Mouse (Mus musculus) megakaryocyte-erythroid progenitor cell, adult 5 weeks (primary cell): Measurements from ENCODE around the gene B3gnt5. TPM values are rescaled to one million over a fixed set of nuclear protein-coding genes. Genes with fewer than 3 reads are reported as not detected.

ENCODE experiments used
- polyA plus RNA-seq: library from polyadenylated mRNA; stranded (reverse); fragments of >175 nt; gene quantifications from 2 replicates; pipeline ENCODE4 v1.2.3, GENCODE M21; 2012

Gene B3gnt5
- 1.8 and 1.9 TPM in 2 replicates for polyA plus RNA-seq

GRCm38 (mm10) chr16:19760074-19760473, at the start of gene B3gnt5:
Gene B3gnt5, plus strand, starts transcription at chr16:19760208.

Other genes with a start within 250 kb of the B3gnt5 start
- gene Olfr167, start 237.9 kb upstream of the B3gnt5 start, polyA plus RNA-seq: not detected in 2 replicates
- not detected in 2 replicates for gene Olfr168, start 224.7 kb upstream of the B3gnt5 start, polyA plus RNA-seq
- gene Olfr169, start 188.4 kb upstream of the B3gnt5 start, polyA plus RNA-seq: not detected in 2 replicates
- gene Olfr170, start 148.3 kb upstream of the B3gnt5 start, polyA plus RNA-seq: not detected in 2 replicates
- not detected in 2 replicates for gene Olfr171, start 130.3 kb upstream of the B3gnt5 start, polyA plus RNA-seq
- not detected in 2 replicates for gene Lamp3, start 53.8 kb upstream of the B3gnt5 start, polyA plus RNA-seq
- gene Klhl6, start 222.8 kb downstream of the B3gnt5 start, polyA plus RNA-seq: 7.7 and 8.8 TPM in 2 replicates